Mouse (Mus musculus) midbrain, embryonic 15.5 days (tissue): ENCODE data around the gene Cd180. TPM values are rescaled to one million over a fixed set of nuclear protein-coding genes. Genes with fewer than 3 reads are reported as not detected.
"Not testable (repeated sequence)": the region's sequence is repeated elsewhere in the genome, so short reads cannot be mapped to it uniquely, and the experiment has no call there.

Experiments used
- ATAC-seq: fragments of 200-750 bp; cut with Nextera tagmentation; replicated peaks from 2 replicates; pipeline ENCODE4 v1.8.0; 2017; ENCODE audit warnings: moderate TSS enrichment
- H3K27ac ChIP-seq: fragments of 300-500 bp; sonication (generic); 2 replicates; pipeline ENCODE4 v1.5.1; 2015; ENCODE audit warnings: mild to moderate bottlenecking, inconsistent platforms
- H3K27me3 ChIP-seq: fragments of 300-500 bp; sonication (generic); replicated peaks from 2 replicates; pipeline ENCODE4 v1.6.1; 2015; ENCODE audit warnings: inconsistent platforms
- H3K36me3 ChIP-seq: fragments of 300-500 bp; sonication (generic); replicated peaks from 2 replicates; pipeline ENCODE4 v1.6.1; 2015; ENCODE audit warnings: inconsistent platforms
- H3K4me1 ChIP-seq: fragments of 300-500 bp; sonication (generic); 2 replicates; pipeline ENCODE4 v1.6.1; 2015; ENCODE audit warnings: inconsistent platforms
- H3K4me2 ChIP-seq: fragments of 300-500 bp; sonication (generic); 2 replicates; pipeline ENCODE4 v1.6.1; 2015; ENCODE audit warnings: inconsistent platforms, mild to moderate bottlenecking, moderate library complexity
- H3K4me3 ChIP-seq: fragments of 300-500 bp; sonication (generic); 2 replicates; pipeline ENCODE4 v1.5.1; 2015; ENCODE audit warnings: mild to moderate bottlenecking, inconsistent platforms
- H3K9ac ChIP-seq: fragments of 300-500 bp; sonication (generic); 2 replicates; pipeline ENCODE4 v1.6.1; 2015; ENCODE audit warnings: mild to moderate bottlenecking, inconsistent platforms
- H3K9me3 ChIP-seq: fragments of 300-500 bp; sonication (generic); 2 replicates; pipeline ENCODE4 v1.6.1; 2016; ENCODE audit warnings: inconsistent platforms
- WGBS: fragments of 180-500 bp; shearing (Covaris S2); methylation state at CpG from one replicate; pipeline ENCODE4 v1.1.7; 2015; ENCODE audit warnings: mixed read lengths; 5-methylcytosine and 5-hydroxymethylcytosine counted together
- polyA plus RNA-seq: library from polyadenylated mRNA; unstranded; fragments of >200 nt; fragmentation: Nextera tagmentation; extraction: Ambion mirVana; gene quantifications from 2 replicates; pipeline ENCODE4 v1.2.1, GENCODE M21; 2015

Cd180 gene
- polyA plus RNA-seq, 1 experiment from 2014 or later: 0.28 TPM

DNA sequence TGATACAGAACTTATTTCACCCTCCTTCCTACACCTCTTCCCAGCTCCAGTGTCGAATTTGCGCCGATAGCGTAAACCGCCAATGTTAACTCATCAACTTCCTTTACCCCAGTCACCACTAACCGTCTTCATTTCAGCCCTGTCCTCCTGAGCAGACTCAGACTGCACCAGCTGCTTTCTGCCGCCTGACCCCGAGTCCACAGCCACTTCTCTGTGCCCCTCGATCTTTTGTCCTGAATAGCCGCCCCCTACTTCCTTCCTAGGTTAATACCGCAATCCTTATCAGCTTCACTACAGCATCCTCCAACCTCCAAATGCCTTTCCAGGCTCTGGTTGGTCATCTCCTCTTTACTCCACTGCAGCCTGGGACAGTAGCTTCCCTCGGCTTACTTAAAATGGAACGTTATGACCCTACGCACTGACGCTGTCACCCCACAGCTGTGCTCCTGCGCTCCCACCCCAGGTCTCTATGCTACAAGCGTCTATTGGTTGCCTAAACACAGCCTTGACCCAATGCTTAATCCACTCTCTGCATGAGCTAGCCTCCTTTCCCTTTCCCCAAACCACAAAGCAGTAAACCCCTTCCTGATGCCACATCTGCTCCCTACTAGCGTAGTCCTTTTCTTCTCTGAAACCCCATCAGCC, 27.6 kb upstream of the Cd180 start:
- H3K27me3 ChIP-seq: 0 out of 2 replicates have a peak, but pooled peaks cover 3% of the 10 kb centered on the region
- WGBS: 56% methylated on average over 18 of the region's 18 CpGs
- no peaks in the 10 kb centered on the region for H3K4me1 ChIP-seq
- no peak overlapping the region for H3K9ac ChIP-seq
- no peaks in the 10 kb centered on the region for H3K36me3 ChIP-seq
- H3K9me3 ChIP-seq: no peaks in the 10 kb centered on the region
- ATAC-seq: no peak
- no peak overlapping the region for H3K4me3 ChIP-seq
- peak overlapping the region; percentile 33 for H3K4me2 ChIP-seq
- no peak overlapping the region for H3K27ac ChIP-seq

DNA sequence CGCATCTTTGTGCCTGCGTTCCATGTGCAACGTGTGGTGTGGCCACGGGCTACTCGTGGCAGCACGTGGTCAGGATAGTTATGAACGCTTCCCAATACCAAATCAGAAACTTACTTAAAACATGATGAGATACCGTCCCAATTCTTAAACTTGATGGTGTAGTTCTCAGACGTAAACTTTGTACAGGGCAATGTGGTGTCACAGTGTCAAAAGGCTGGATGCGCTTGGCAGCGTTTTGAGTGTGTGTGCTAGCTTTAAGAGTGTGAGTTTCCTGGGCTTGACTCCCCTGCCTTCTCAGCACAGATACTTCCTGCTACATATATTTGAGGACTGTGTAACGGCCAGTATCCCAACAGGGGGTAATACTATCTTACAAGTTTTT, 27.1 kb upstream of the Cd180 start:
- Histone ChIP-seq H3K27me3 (0 out of 2 replicates have a peak, but pooled peaks cover 3% of the 10 kb centered on the region), H3K4me1 (no peaks in the 10 kb centered on the region), H3K9me3 (no peaks in the 10 kb centered on the region), H3K9ac (no peak overlapping the region), H3K36me3 (no peaks in the 10 kb centered on the region), H3K4me2 (no peak overlapping the region), H3K27ac (no peak overlapping the region), H3K4me3 (no peak overlapping the region)
- no peak for ATAC-seq
- WGBS: 90% methylated on average over 12 of the region's 12 CpGs

DNA sequence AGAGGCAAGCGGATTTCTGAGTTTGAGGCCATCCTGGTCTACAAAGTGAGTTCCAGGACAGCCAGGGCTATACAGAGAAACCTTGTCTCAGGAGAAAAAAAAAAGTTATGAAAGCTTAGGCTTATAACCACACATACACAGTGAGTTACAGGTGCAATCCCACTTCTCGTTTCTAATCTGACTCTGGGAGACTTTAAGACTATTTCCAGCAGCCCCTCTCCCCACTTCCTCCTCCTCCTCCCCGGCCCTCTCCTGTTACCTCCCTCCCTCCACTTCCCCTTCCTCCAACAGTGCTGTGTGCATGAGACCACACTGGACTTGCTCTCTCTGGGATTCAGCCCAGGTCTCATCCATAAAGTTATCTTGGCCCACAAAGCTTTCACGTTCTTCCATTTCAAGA, 26.6 kb upstream of the Cd180 start:
- WGBS: 89% methylated on average over 4 of the region's 4 CpGs
- ATAC-seq: no peak
- H3K4me3 ChIP-seq: no peak overlapping the region

DNA sequence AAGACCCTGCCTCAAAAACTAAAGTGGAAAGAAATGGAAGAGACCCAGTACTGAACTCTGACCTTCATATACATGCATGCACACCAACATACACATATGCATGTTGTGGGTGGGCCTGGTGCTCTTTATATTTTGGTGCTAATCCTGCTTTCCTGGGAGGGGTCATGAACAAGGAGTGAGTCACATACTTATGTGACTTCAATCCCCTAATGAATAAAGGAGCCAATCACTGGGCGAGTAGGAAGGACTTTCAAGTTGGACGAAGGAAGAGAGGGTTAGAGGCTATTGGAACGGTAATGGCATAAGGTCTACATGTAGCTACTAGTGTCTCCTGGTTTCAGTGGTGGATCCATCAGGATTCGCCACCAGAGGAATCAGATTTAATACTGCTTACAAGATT, 26.0 kb upstream of the Cd180 start:
- ATAC-seq: no peak
- Histone ChIP-seq H3K27me3 (0 out of 2 replicates have a peak, but pooled peaks cover 3% of the 10 kb centered on the region), H3K4me1 (no peaks in the 10 kb centered on the region), H3K36me3 (no peaks in the 10 kb centered on the region), H3K4me3 (no peak overlapping the region), H3K4me2 (no peak overlapping the region), H3K27ac (no peak overlapping the region), H3K9me3 (no peaks in the 10 kb centered on the region), H3K9ac (no peak overlapping the region)
- 92% methylated on average over 4 of the region's 4 CpGs for WGBS

More for the DNA sequence above, 26.6 kb upstream of the Cd180 start:
- H3K9ac ChIP-seq: no peak overlapping the region
- H3K4me2 ChIP-seq: no peak overlapping the region
- no peaks in the 10 kb centered on the region for H3K9me3 ChIP-seq
- no peaks in the 10 kb centered on the region for H3K36me3 ChIP-seq
- 0 out of 2 replicates have a peak, but pooled peaks cover 3% of the 10 kb centered on the region for H3K27me3 ChIP-seq
- no peaks in the 10 kb centered on the region for H3K4me1 ChIP-seq
- H3K27ac ChIP-seq: no peak overlapping the region

DNA sequence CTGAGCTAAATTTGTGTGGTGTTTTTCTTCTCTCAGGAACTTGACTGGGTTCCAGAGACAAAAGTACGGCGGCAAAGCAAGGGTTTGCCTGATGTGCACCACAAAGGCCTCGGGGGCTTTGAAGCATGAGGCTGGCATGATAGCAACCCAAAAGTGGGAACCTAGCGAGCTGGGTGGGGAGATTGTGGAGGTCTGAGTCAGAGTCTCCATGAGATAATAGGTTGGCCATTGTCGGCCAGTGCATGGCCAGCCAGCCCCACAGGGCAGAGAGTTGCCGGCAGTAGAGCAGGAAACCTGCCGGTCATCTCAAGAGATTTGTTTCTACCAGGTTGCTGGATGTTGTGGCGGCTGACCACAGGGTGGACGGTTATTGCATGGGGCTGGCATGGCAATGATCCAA, 25.5 kb upstream of the Cd180 start:
- ATAC-seq: no peak
- Histone ChIP-seq H3K4me1 (no peaks in the 10 kb centered on the region), H3K27me3 (0 out of 2 replicates have a peak, but pooled peaks cover 3% of the 10 kb centered on the region), H3K36me3 (no peaks in the 10 kb centered on the region), H3K9me3 (no peaks in the 10 kb centered on the region), H3K4me3 (no peak overlapping the region), H3K4me2 (no peak overlapping the region), H3K9ac (no peak overlapping the region), H3K27ac (no peak overlapping the region)
- 89% methylated on average over 9 of the region's 9 CpGs for WGBS

DNA sequence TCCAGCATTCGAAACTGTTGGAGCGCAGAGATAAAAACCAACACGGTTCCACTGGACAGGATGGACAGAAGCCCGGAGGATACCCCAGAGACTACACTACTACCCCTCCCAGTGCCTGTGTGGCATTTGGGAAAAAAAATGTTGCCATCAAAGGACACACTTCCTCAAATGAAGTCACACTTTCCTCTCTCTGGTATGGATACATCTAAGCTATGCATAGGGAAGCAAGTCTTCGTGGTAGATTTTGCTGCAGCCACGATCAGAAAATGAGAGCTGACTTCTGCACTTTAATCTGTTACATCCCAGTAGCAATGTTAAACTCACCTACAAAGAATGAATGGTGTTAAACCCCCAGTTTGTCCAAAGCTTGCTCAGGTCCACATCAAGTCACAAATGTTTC, 24.4 kb upstream of the Cd180 start:
- Histone ChIP-seq H3K9me3 (no peaks in the 10 kb centered on the region), H3K27ac (no peak overlapping the region), H3K36me3 (no peaks in the 10 kb centered on the region), H3K27me3 (0 out of 2 replicates have a peak, but pooled peaks cover 3% of the 10 kb centered on the region), H3K4me1 (no peaks in the 10 kb centered on the region), H3K4me3 (no peak overlapping the region), H3K4me2 (no peak overlapping the region), H3K9ac (no peak overlapping the region)
- 81% methylated on average over 6 of the region's 6 CpGs for WGBS
- ATAC-seq: no peak

DNA sequence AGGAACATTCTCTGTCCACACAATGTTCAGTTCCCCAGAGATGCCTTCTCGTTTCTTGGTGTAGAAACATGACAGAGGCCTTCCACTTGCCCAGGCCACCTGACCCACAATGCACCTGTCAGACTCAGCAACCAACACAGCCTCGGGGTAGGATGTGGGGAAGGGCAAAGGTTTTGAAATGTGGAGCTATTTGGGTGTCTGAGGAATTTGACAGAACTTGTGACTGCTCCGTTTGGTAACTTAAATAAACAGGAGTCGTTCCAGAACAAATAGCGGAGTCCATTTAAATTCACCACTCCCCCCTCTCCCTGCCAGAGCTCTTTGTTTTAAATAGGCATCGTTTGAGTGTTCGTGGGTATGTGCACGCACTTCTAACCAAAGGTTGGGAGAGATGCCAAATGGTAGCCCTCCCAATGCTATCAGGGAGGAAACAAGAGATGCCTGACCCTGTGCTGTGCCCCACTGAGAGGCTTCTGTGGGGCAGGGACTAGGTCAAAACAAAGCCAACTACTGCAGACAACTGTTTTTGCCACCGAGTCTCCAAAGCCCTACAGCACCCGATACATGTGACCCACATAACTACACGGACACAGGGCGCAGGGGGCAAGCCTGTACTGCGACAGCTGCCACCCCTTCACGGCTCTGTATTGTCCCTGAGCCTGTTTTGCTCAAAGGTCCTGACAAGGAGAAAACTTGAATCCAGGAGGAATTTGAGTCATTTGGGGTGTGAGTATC, 23.7 kb upstream of the Cd180 start:
- no peak overlapping the region for H3K27ac ChIP-seq
- WGBS: 61% methylated on average over 14 of the region's 14 CpGs
- ATAC-seq: no peak
- H3K4me3 ChIP-seq: no peak overlapping the region
- H3K36me3 ChIP-seq: no peaks in the 10 kb centered on the region
- no peaks in the 10 kb centered on the region for H3K9me3 ChIP-seq
- H3K4me1 ChIP-seq: no peaks in the 10 kb centered on the region
- H3K27me3 ChIP-seq: 0 out of 2 replicates have a peak, but pooled peaks cover 3% of the 10 kb centered on the region
- H3K9ac ChIP-seq: no peak overlapping the region
- H3K4me2 ChIP-seq: no peak overlapping the region

DNA sequence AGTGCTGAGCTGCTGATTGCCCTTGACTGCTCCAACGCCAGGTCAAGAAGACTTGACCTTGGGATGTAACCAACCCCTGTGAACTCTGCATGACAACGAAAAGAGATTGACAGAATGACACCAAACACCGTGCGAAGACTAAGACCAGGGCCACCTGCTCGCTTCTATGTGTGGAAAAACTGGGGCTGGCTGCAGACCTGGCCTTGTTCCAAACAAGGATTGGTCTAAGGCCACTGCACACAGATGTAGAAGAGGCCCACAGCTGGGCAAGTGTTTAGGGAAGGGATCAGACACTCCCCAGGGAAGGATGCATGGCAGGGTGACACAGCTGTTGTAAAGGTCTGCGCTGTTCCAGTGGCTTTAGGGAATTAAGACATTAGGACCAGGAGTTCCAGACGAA, 22.9 kb upstream of the Cd180 start:
- H3K9me3 ChIP-seq: no peaks in the 10 kb centered on the region
- no peak for ATAC-seq

DNA sequence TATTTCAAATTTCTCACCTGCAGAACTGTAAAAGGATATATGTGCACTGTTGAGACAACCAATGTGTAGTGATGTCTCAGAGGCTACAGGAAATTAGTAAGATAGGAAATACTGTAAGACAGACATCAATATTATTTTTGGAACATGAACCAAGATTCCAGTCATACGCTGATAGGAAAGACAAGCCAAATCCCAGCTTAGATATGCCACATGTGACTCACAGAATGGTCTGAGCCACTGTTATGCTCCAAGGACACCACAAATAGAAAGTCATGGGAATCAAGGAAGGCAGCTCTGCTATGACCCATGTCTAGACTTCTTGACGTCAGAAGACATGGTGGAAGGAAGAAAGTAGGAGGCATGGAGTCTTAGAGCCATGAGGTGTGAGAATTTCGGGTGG, 19.3 kb upstream of the Cd180 start:
- WGBS: 88% methylated on average over 3 of the region's 3 CpGs
- Histone ChIP-seq H3K27me3 (no peaks in the 10 kb centered on the region), H3K36me3 (no peaks in the 10 kb centered on the region), H3K9me3 (no peaks in the 10 kb centered on the region), H3K4me3 (no peak overlapping the region), H3K4me2 (no peak overlapping the region), H3K9ac (no peak overlapping the region), H3K27ac (no peak overlapping the region), H3K4me1 (no peaks in the 10 kb centered on the region)
- ATAC-seq: no peak

More for the DNA sequence above, 22.9 kb upstream of the Cd180 start:
- Histone ChIP-seq H3K4me3 (no peak overlapping the region), H3K4me1 (no peaks in the 10 kb centered on the region), H3K36me3 (no peaks in the 10 kb centered on the region), H3K9ac (no peak overlapping the region), H3K4me2 (no peak overlapping the region), H3K27ac (no peak overlapping the region), H3K27me3 (0 out of 2 replicates have a peak, but pooled peaks cover 3% of the 10 kb centered on the region)
- WGBS: 71% methylated on average over 7 of the region's 7 CpGs

DNA sequence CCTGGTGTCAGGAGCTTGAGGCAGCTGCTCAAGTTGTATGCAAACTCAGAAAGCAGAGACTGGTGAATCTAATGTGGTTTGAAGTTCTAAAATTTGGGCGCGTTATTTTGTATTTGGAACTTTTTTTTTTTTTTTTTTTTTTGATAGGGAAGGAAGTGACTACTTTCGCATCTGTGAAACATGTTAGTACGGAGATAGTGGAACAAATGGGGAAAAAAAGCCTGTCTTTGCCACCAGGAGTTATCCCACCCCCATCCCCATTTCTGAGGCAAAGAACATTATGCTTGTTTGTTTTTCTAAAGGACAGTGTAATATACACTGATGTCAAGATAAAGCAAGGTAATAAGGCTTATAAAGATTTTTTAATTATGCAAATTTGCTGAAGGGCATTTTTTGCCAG, 15.8 kb upstream of the Cd180 start:
- H3K4me3 ChIP-seq, H3K27me3 ChIP-seq, H3K36me3 ChIP-seq, H3K9me3 ChIP-seq, H3K9ac ChIP-seq, H3K27ac ChIP-seq, H3K4me2 ChIP-seq, H3K4me1 ChIP-seq, ATAC-seq: not testable (repeated sequence)
- WGBS: 93% methylated on average over 4 of the region's 4 CpGs

DNA sequence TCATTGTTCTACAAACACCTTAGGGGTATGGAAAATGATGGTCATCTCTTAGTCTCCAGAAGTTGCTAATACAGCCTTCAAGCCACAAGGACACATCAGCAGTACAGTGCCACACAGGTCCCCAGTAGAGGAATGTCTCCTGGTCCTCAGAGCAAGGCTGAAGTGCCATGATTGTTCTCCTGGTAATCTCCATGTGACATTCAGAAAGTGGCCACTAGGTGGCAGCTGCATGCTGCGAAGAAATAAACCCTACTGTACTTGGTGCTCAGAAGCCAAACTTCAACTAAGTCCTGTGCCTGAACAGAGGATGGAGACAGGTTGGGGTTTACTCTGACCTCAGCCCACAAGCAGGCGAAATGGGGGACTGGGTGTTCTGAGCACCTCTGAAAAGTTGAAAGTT, 14.9 kb upstream of the Cd180 start:
- peak; percentile 81 for ATAC-seq
- Histone ChIP-seq H3K4me2 (no peak overlapping the region), H3K27me3 (0 out of 2 replicates have a peak, but pooled peaks cover 3% of the 10 kb centered on the region), H3K36me3 (no peaks in the 10 kb centered on the region), H3K27ac (no peak overlapping the region), H3K4me3 (no peak overlapping the region), H3K4me1 (no peaks in the 10 kb centered on the region), H3K9me3 (no peaks in the 10 kb centered on the region), H3K9ac (no peak overlapping the region)
- 8% methylated on average over 2 of the region's 2 CpGs for WGBS

DNA sequence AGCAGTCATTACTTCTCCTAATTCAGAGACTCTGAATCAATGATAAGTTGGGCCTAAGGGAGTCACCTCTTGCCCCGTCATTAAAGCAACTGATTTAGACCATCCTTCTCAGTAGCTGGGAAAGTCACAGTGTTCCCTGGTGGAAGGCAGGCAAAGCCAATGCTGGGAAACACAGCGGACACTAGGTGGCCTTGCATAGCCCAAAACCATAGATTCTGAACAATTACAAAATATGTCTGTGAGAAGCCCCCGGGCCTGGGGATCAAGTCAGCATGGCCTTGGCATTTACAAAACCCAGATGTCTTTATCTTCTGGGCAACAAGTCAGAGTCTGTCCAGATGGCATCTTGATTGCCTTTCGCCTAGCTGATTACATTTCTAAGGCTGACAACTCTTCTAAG, 8.5 kb upstream of the Cd180 start:
- Histone ChIP-seq H3K4me2 (no peak overlapping the region), H3K27me3 (no peaks in the 10 kb centered on the region), H3K9ac (no peak overlapping the region), H3K4me1 (no peaks in the 10 kb centered on the region), H3K36me3 (no peaks in the 10 kb centered on the region), H3K27ac (no peak overlapping the region), H3K4me3 (no peak overlapping the region), H3K9me3 (no peaks in the 10 kb centered on the region)
- ATAC-seq: no peak
- 78% methylated on average over 4 of the region's 4 CpGs for WGBS

DNA sequence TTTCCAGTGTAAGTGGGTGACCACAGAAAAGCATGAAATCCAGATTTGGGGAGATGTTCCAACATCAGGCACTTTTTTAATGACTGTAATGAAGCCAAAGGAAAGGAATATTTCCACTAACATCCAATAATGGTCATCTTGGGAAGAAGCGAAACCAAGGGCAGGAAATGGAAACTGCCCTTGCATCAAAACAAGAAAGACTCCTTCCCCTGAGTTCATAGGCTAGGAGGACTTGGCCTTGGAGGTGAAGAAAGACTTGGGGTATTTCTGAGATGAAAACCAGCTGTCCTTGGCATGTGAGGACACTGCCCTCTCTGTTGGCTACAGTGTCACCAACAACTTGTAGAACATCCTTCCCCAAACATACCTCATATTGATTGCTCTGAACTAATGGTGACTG, 5.2 kb upstream of the Cd180 start:
- Histone ChIP-seq H3K4me1 (peaks cover 10% of the 10 kb centered on the region), H3K9me3 (no peaks in the 10 kb centered on the region), H3K4me2 (no peak overlapping the region), H3K36me3 (no peaks in the 10 kb centered on the region), H3K27me3 (no peaks in the 10 kb centered on the region), H3K4me3 (no peak overlapping the region), H3K27ac (no peak overlapping the region), H3K9ac (no peak overlapping the region)
- no peak for ATAC-seq
- 95% methylated on average over 1 of the region's 1 CpGs for WGBS
